Mouse (Mus musculus) neural tube, postnatal 0 days (tissue): Measurements from ENCODE around the gene Heatr3. TPM values are rescaled to one million over a fixed set of nuclear protein-coding genes. Genes with fewer than 3 reads are reported as not detected.

Source experiments
- microRNA-seq: library from miRNA; unstranded; fragments of <30 nt; microRNA quantifications from one replicate; pipeline ENCODE4, GENCODE M21; 2016
- polyA plus RNA-seq: library from polyadenylated mRNA; unstranded; fragments of >200 nt; fragmentation: Nextera tagmentation; extraction: Ambion mirVana; gene quantifications from 2 replicates; pipeline ENCODE4 v1.2.1, GENCODE M21; 2015

The Heatr3 gene
- 28.8 and 29.8 TPM in 2 replicates for polyA plus RNA-seq

GRCm38 (mm10) chr8:88137748-88138484, at the start of gene Heatr3:
TSS of gene Heatr3 (plus strand) at chr8:88137855.

GRCm38 (mm10) chr8:88118456-88119036, 19.1 kb upstream of the Heatr3 start, which contains the start of gene Cnep1r1:
TSS of gene Cnep1r1 (plus strand) at chr8:88118769.

GRCm38 (mm10) chr8:88198945-88199571, 61.4 kb downstream of the Heatr3 start, which contains the start of gene Tent4b:
TSS of gene Tent4b (plus strand) at chr8:88199213.

Small RNA genes lying within 50 kb of the gene (microRNA-seq; reads per million reads assigned to microRNA genes)
- gene Mir7071: not detected

Other genes with a start within 250 kb of the Heatr3 start
- gene Zfp423, start 178.3 kb upstream of the Heatr3 start, polyA plus RNA-seq: 18.7 and 21.2 TPM in 2 replicates
- gene Cnep1r1, start 19.1 kb upstream of the Heatr3 start, polyA plus RNA-seq: 33.7 and 34.4 TPM in 2 replicates
- gene Tent4b, start 61.4 kb downstream of the Heatr3 start, polyA plus RNA-seq: 8.4 and 10.2 TPM in 2 replicates
- 10.1 and 12.8 TPM in 2 replicates for gene Adcy7, start 134.5 kb downstream of the Heatr3 start, polyA plus RNA-seq
- gene Brd7, start 224.3 kb downstream of the Heatr3 start, polyA plus RNA-seq: 63.0 and 63.1 TPM in 2 replicates